Mouse (Mus musculus) left cerebral cortex, postnatal 25 days (tissue): Measurements from ENCODE around the gene Myl7. TPM values are rescaled to one million over a fixed set of nuclear protein-coding genes. Genes with fewer than 3 reads are reported as not detected.
"Not testable (repeated sequence)": the region's sequence is repeated elsewhere in the genome, so short reads cannot be mapped to it uniquely, and the experiment has no call there.

ENCODE experiments used
- DNase-seq, 2 experiments: peaks; one replicate each; pipeline ENCODE4 v3.0.0; 2022; ENCODE audit warnings: low spot score in 2 of 2, mixed read lengths in 1 of 2
- intact Hi-C: fragments of 180-260 bp; cut with DNase I; formaldehyde crosslinking; loops from one replicate; pipeline ENCODE4 v1.15.1; 2025
- total RNA-seq, 2 experiments: library from RNA; stranded (reverse); gene quantifications; 2 replicates each; pipeline ENCODE4 v1.2.3; 2021

Gene Myl7
- not detected for total RNA-seq

GRCm38 (mm10) chr11:5898531-5898930, at the start of gene Myl7:
TSS of gene Myl7 (minus strand) at chr11:5898782.
- no peak for DNase-seq

GRCm38 (mm10) chr11:5947796-5948195, 49.2 kb upstream of the Myl7 start:
- DNase-seq = no peak
- intact Hi-C loops = no loop called here

More at GRCm38 (mm10) chr11:5898531-5898930, at the start of gene Myl7:
- intact Hi-C loops = no loop called here

- no peak for DNase-seq
- intact Hi-C loops = no loop called here
These were observed 46.5 kb upstream of the Myl7 start for GRCm38 (mm10) chr11:5945096-5945495.

- intact Hi-C loops = no loop called here
- no peak for DNase-seq
These were observed 44.4 kb upstream of the Myl7 start for GRCm38 (mm10) chr11:5942966-5943365.

- DNase-seq, intact Hi-C loops: not testable (repeated sequence)
These were observed 35.9 kb upstream of the Myl7 start for GRCm38 (mm10) chr11:5934531-5934930.

- DNase-seq, intact Hi-C loops: not testable (repeated sequence)
These were observed 33.4 kb upstream of the Myl7 start for GRCm38 (mm10) chr11:5931947-5932346.

GRCm38 (mm10) chr11:5930578-5930977, 32.0 kb upstream of the Myl7 start:
- no peak for DNase-seq
- intact Hi-C loops = no loop called here

- intact Hi-C loops = no loop called here
- DNase-seq = no peak
These were observed 28.2 kb upstream of the Myl7 start for GRCm38 (mm10) chr11:5926696-5927220.

- no peak for DNase-seq
- intact Hi-C loops = no loop called here
These were observed 26.1 kb upstream of the Myl7 start for GRCm38 (mm10) chr11:5924699-5925098.

- no peak for DNase-seq
- intact Hi-C loops = no loop called here
These were observed 21.9 kb upstream of the Myl7 start for GRCm38 (mm10) chr11:5920323-5920960.

- DNase-seq = no peak
- intact Hi-C loops = no loop called here
These were observed 21.0 kb upstream of the Myl7 start for GRCm38 (mm10) chr11:5919606-5920005.

- no peak for DNase-seq
- intact Hi-C loops = no loop called here
These were observed 19.5 kb upstream of the Myl7 start for GRCm38 (mm10) chr11:5918111-5918510.

- peak in 1 of 2 experiments; percentile 53 for DNase-seq
- intact Hi-C loops = no loop called here
These were observed 17.6 kb upstream of the Myl7 start for GRCm38 (mm10) chr11:5916178-5916548.

GRCm38 (mm10) chr11:5915429-5916177, 17.0 kb upstream of the Myl7 start:
- intact Hi-C loops = no loop called here
- DNase-seq = peak in 1 of 2 experiments; percentile 79

- intact Hi-C loops = no loop called here
- no peak for DNase-seq
These were observed 16.4 kb upstream of the Myl7 start for GRCm38 (mm10) chr11:5914940-5915339.

GRCm38 (mm10) chr11:5913936-5914335, 15.4 kb upstream of the Myl7 start:
- intact Hi-C loops = no loop called here
- DNase-seq = no peak

GRCm38 (mm10) chr11:5913256-5913655, 14.7 kb upstream of the Myl7 start:
- intact Hi-C loops = no loop called here
- no peak for DNase-seq

GRCm38 (mm10) chr11:5912635-5913034, 14.1 kb upstream of the Myl7 start:
- DNase-seq = peak; percentile 64 to 78
- intact Hi-C loops = no loop called here

GRCm38 (mm10) chr11:5908642-5909041, 10.1 kb upstream of the Myl7 start:
- intact Hi-C loops = no loop called here
- no peak for DNase-seq

- DNase-seq = no peak
- intact Hi-C loops = no loop called here
These were observed 8.5 kb upstream of the Myl7 start for GRCm38 (mm10) chr11:5907096-5907495.
